Mouse (Mus musculus) CH12.LX (cell line): Measurements from ENCODE around the gene Cdh16. TPM values are rescaled to one million over a fixed set of nuclear protein-coding genes. Genes with fewer than 3 reads are reported as not detected.
A peak's percentile ranks its signal among the peaks of the same experiment; 100 is the strongest.

Experiments used
- DNase-seq: peaks from one replicate; pipeline ENCODE4 v3.0.0-alpha.2; 2013; ENCODE audit errors: extremely low read depth
- H3K27ac ChIP-seq: 2 replicates; pipeline ENCODE4 v1.5.1; 2012; ENCODE audit warnings: low read depth, mild to moderate bottlenecking, control low read depth, moderate library complexity; ENCODE audit not compliant: insufficient read depth
- H3K27me3 ChIP-seq: replicated peaks from 2 replicates; pipeline ENCODE3; 2012; ENCODE audit warnings: inconsistent platforms
- H3K36me3 ChIP-seq, 2 experiments: replicated peaks in 1 of 2; 2 replicates each; pipeline versions ENCODE3 to v1.6.1; 2012; ENCODE audit warnings: inconsistent platforms in 1 of 2, low read length in 1 of 2, mild to moderate bottlenecking in 1 of 2, mixed read lengths in 1 of 2, moderate library complexity in 1 of 2; ENCODE audit not compliant: control insufficient read depth in 1 of 2, insufficient read depth in 1 of 2
- H3K4me1 ChIP-seq, 2 experiments: 2 replicates each; pipeline ENCODE4 v1.6.1; 2012; ENCODE audit warnings: inconsistent platforms in 1 of 2, moderate library complexity in 1 of 2; ENCODE audit not compliant: insufficient read depth in 2 of 2, control insufficient read depth in 1 of 2
- H3K4me2 ChIP-seq: 2 replicates; pipeline ENCODE4 v1.6.1; 2012; ENCODE audit warnings: low read depth, mild to moderate bottlenecking, control low read depth; ENCODE audit not compliant: poor library complexity, insufficient read depth, severe bottlenecking
- H3K4me3 ChIP-seq, 3 experiments: fragments of 150-350 bp in 1 of 3; sonication (generic) in 1 of 3; replicated peaks in 1 of 3; 2 replicates each; pipeline versions ENCODE3 to v1.5.1; 2011 to 2012; ENCODE audit warnings: low read depth in 2 of 3, low read length in 2 of 3, mild to moderate bottlenecking in 2 of 3, moderate library complexity in 2 of 3, control low read depth in 1 of 3, improper control_type of control experiment in 1 of 3, inconsistent platforms in 1 of 3, mixed read lengths in 1 of 3; ENCODE audit not compliant: poor library complexity in 1 of 3
- H3K79me2 ChIP-seq: replicated peaks from 2 replicates; pipeline ENCODE4 v1.6.1; 2012; ENCODE audit warnings: mild to moderate bottlenecking, moderate library complexity; ENCODE audit not compliant: control insufficient read depth, poor library complexity, insufficient read depth, severe bottlenecking; ENCODE audit errors: extremely low read depth
- H3K9ac ChIP-seq: 2 replicates; pipeline ENCODE4 v1.6.1; 2012; ENCODE audit warnings: low read depth, mild to moderate bottlenecking, control low read depth, moderate library complexity; ENCODE audit not compliant: insufficient read depth
- H3K9me3 ChIP-seq: replicated peaks from 2 replicates; pipeline ENCODE3; 2012; ENCODE audit warnings: low read length, inconsistent platforms, mixed read lengths
- BHLHE40 ChIP-seq: IDR thresholded peaks from 2 replicates; pipeline ENCODE4 v1.6.1; 2011; ENCODE audit warnings: mild to moderate bottlenecking, low read depth, low read length, improper control_type of control experiment
- CHD1 ChIP-seq: IDR thresholded peaks from 2 replicates; pipeline ENCODE4 v1.6.1; 2012; ENCODE audit warnings: low read depth, low read length, improper control_type of control experiment, inconsistent platforms
- CHD2 ChIP-seq: IDR thresholded peaks from 2 replicates; pipeline ENCODE4 v1.6.1; 2011; ENCODE audit warnings: low read length, improper control_type of control experiment
- CTCF ChIP-seq, 2 experiments: IDR thresholded peaks in 1 of 2; conservative IDR thresholded peaks in 1 of 2; 2 replicates each; pipeline ENCODE4 v1.5.1; 2011 to 2012; ENCODE audit warnings: low read depth in 2 of 2, low read length in 2 of 2, improper control_type of control experiment in 1 of 2, inconsistent platforms in 1 of 2, mild to moderate bottlenecking in 1 of 2, moderate library complexity in 1 of 2
- E2F4 ChIP-seq: IDR thresholded peaks from 2 replicates; pipeline ENCODE4 v1.6.1; 2011; ENCODE audit warnings: low read depth, low read length, improper control_type of control experiment; ENCODE audit not compliant: insufficient replicate concordance
- ELF1 ChIP-seq: IDR thresholded peaks from 2 replicates; pipeline ENCODE4 v1.6.1; 2014; ENCODE audit warnings: low read depth, mild to moderate bottlenecking, inconsistent platforms, low read length, improper control_type of control experiment
- EP300 ChIP-seq: IDR thresholded peaks from 2 replicates; pipeline ENCODE4 v1.6.1; 2011; ENCODE audit warnings: low read length, improper control_type of control experiment
- ETS1 ChIP-seq: conservative IDR thresholded peaks from 2 replicates; pipeline ENCODE4 v1.6.1; 2012; ENCODE audit warnings: low read depth, mild to moderate bottlenecking, inconsistent platforms, low read length, improper control_type of control experiment, moderate library complexity
- GABPA ChIP-seq: IDR thresholded peaks from 2 replicates; pipeline ENCODE4 v1.6.1; 2012; ENCODE audit warnings: low read depth, low read length, improper control_type of control experiment, inconsistent platforms; ENCODE audit not compliant: insufficient replicate concordance
- HCFC1 ChIP-seq: IDR thresholded peaks from 2 replicates; pipeline ENCODE4 v1.6.1; 2012; ENCODE audit warnings: low read depth, mild to moderate bottlenecking, inconsistent platforms, low read length, improper control_type of control experiment
- IRF4 ChIP-seq: IDR thresholded peaks from 2 replicates; pipeline ENCODE4 v1.6.1; 2014; ENCODE audit warnings: low read depth, mild to moderate bottlenecking, inconsistent platforms, low read length, improper control_type of control experiment
- JUN ChIP-seq: IDR thresholded peaks from 2 replicates; pipeline ENCODE4 v1.6.1; 2011; ENCODE audit warnings: low read depth, mild to moderate bottlenecking, low read length, improper control_type of control experiment, moderate library complexity; ENCODE audit not compliant: insufficient read depth
- JUND ChIP-seq: conservative IDR thresholded peaks from 2 replicates; pipeline ENCODE4 v1.6.1; 2011; ENCODE audit warnings: low read depth, low read length, improper control_type of control experiment
- KAT2A ChIP-seq: IDR thresholded peaks from 2 replicates; pipeline ENCODE4 v1.6.1; 2012; ENCODE audit warnings: low read length, improper control_type of control experiment, inconsistent platforms; ENCODE audit not compliant: insufficient replicate concordance
- MAFK ChIP-seq: IDR thresholded peaks from 2 replicates; pipeline ENCODE4 v1.6.1; 2011; ENCODE audit warnings: low read length, improper control_type of control experiment; ENCODE audit not compliant: insufficient replicate concordance
- MAX ChIP-seq: IDR thresholded peaks from 2 replicates; pipeline ENCODE4 v1.6.1; 2011; ENCODE audit warnings: low read length, improper control_type of control experiment
- MAZ ChIP-seq: IDR thresholded peaks from 2 replicates; pipeline ENCODE4 v1.6.1; 2012; ENCODE audit warnings: low read depth, mild to moderate bottlenecking, inconsistent platforms, low read length, improper control_type of control experiment, moderate library complexity
- MEF2A ChIP-seq: IDR thresholded peaks from 2 replicates; pipeline ENCODE4 v1.6.1; 2014; ENCODE audit warnings: low read depth, mild to moderate bottlenecking, inconsistent platforms, low read length, improper control_type of control experiment, borderline replicate concordance
- MXI1 ChIP-seq: IDR thresholded peaks from 2 replicates; pipeline ENCODE4 v1.6.1; 2011; ENCODE audit warnings: mild to moderate bottlenecking, low read depth, low read length, improper control_type of control experiment
- MYC ChIP-seq: IDR thresholded peaks from 2 replicates; pipeline ENCODE4 v1.6.1; 2011; ENCODE audit warnings: low read depth, mild to moderate bottlenecking, improper control_type of control experiment, low read length
- NELFE ChIP-seq: IDR thresholded peaks from 2 replicates; pipeline ENCODE4 v1.6.1; 2011; ENCODE audit warnings: low read depth, low read length, improper control_type of control experiment
- NRF1 ChIP-seq: IDR thresholded peaks from 2 replicates; pipeline ENCODE4 v1.6.1; 2014; ENCODE audit warnings: low read depth, mild to moderate bottlenecking, inconsistent platforms, low read length, improper control_type of control experiment, moderate library complexity
- PAX5 ChIP-seq: IDR thresholded peaks from 2 replicates; pipeline ENCODE4 v1.6.1; 2012; ENCODE audit warnings: low read length, inconsistent platforms, mixed read lengths
- POLR2A ChIP-seq: IDR thresholded peaks from 2 replicates; pipeline ENCODE4 v1.6.1; 2011; ENCODE audit warnings: low read depth, mild to moderate bottlenecking, improper control_type of control experiment, low read length
- POLR2AphosphoS2 ChIP-seq: IDR thresholded peaks from 2 replicates; pipeline ENCODE4 v1.6.1; 2011; ENCODE audit warnings: low read depth, low read length, improper control_type of control experiment
- RAD21 ChIP-seq: IDR thresholded peaks from 2 replicates; pipeline ENCODE4 v1.6.1; 2011; ENCODE audit warnings: low read depth, mild to moderate bottlenecking, low read length, improper control_type of control experiment, moderate library complexity
- RCOR1 ChIP-seq: conservative IDR thresholded peaks from 2 replicates; pipeline ENCODE4 v1.6.1; 2012; ENCODE audit warnings: low read depth, mild to moderate bottlenecking, inconsistent platforms, low read length, improper control_type of control experiment
- SIN3A ChIP-seq: IDR thresholded peaks from 2 replicates; pipeline ENCODE4 v1.6.1; 2012; ENCODE audit warnings: low read length, improper control_type of control experiment, inconsistent platforms
- SMC3 ChIP-seq: IDR thresholded peaks from 2 replicates; pipeline ENCODE4 v1.6.1; 2011; ENCODE audit warnings: low read depth, low read length, improper control_type of control experiment
- TBP ChIP-seq: conservative IDR thresholded peaks from 2 replicates; pipeline ENCODE4 v1.6.1; 2011; ENCODE audit warnings: low read depth, low read length, improper control_type of control experiment
- TCF12 ChIP-seq: IDR thresholded peaks from 2 replicates; pipeline ENCODE4 v1.6.1; 2014; ENCODE audit warnings: low read depth, mild to moderate bottlenecking, inconsistent platforms, low read length, improper control_type of control experiment
- UBTF ChIP-seq: IDR thresholded peaks from 2 replicates; pipeline ENCODE4 v1.6.1; 2012; ENCODE audit warnings: low read depth, mild to moderate bottlenecking, inconsistent platforms, low read length, improper control_type of control experiment, moderate library complexity
- USF1 ChIP-seq: IDR thresholded peaks from 2 replicates; pipeline ENCODE4 v1.6.1; 2014; ENCODE audit warnings: low read depth, mild to moderate bottlenecking, inconsistent platforms, low read length, improper control_type of control experiment
- USF2 ChIP-seq: conservative IDR thresholded peaks from 2 replicates; pipeline ENCODE4 v1.6.1; 2011; ENCODE audit warnings: low read depth, low read length, improper control_type of control experiment
- ZC3H11A ChIP-seq: IDR thresholded peaks from 2 replicates; pipeline ENCODE4 v1.6.1; 2012; ENCODE audit warnings: low read depth, mild to moderate bottlenecking, inconsistent platforms, low read length, improper control_type of control experiment
- ZKSCAN1 ChIP-seq: IDR thresholded peaks from 2 replicates; pipeline ENCODE4 v1.6.1; 2012; ENCODE audit warnings: low read depth, inconsistent platforms, low read length, improper control_type of control experiment, borderline replicate concordance
- ZMIZ1 ChIP-seq: IDR thresholded peaks from 2 replicates; pipeline ENCODE4 v1.6.1; 2012; ENCODE audit warnings: low read depth, mild to moderate bottlenecking, inconsistent platforms, low read length, improper control_type of control experiment
- ZNF384 ChIP-seq: IDR thresholded peaks from 2 replicates; pipeline ENCODE4 v1.6.1; 2012; ENCODE audit warnings: low read depth, low read length, improper control_type of control experiment, inconsistent platforms
- dilution Hi-C: fragments of 300-500 bp; cut with MboI; formaldehyde crosslinking; loops from 2 replicates; pipeline ENCODE4 v1.14.3; 2020; ENCODE audit warnings: low sequenced_read_pairs; ENCODE audit not compliant: extremely low pct_unique_long_range_greater_than_20kb, extremely low pct_ligation_motif_present
- in situ Hi-C: fragments of 300-500 bp; cut with MboI; formaldehyde crosslinking; loops from 3 replicates; pipeline ENCODE4 v1.14.3; 2019; ENCODE audit warnings: low sequenced_read_pairs, low pct_ligation_motif_present, low pct_unique_long_range_greater_than_20kb, mixed read lengths
- polyA plus RNA-seq: library from polyadenylated mRNA; unstranded; fragments of >175 nt; gene quantifications from 2 replicates; pipeline ENCODE4 v1.2.1, GENCODE M21; 2012; ENCODE audit warnings: low read depth; ENCODE audit not compliant: insufficient read length
- total RNA-seq, 2 experiments: library from RNA; depleted of rRNA; stranded (reverse); fragments of 300-350 nt in 1 of 2; fragments of >200 nt in 1 of 2; gene quantifications; 2 replicates each; pipeline ENCODE4 v1.2.3; 2012 to 2014

The Cdh16 gene
- total and polyA plus RNA-seq, 3 experiments, result not detected

DNA sequence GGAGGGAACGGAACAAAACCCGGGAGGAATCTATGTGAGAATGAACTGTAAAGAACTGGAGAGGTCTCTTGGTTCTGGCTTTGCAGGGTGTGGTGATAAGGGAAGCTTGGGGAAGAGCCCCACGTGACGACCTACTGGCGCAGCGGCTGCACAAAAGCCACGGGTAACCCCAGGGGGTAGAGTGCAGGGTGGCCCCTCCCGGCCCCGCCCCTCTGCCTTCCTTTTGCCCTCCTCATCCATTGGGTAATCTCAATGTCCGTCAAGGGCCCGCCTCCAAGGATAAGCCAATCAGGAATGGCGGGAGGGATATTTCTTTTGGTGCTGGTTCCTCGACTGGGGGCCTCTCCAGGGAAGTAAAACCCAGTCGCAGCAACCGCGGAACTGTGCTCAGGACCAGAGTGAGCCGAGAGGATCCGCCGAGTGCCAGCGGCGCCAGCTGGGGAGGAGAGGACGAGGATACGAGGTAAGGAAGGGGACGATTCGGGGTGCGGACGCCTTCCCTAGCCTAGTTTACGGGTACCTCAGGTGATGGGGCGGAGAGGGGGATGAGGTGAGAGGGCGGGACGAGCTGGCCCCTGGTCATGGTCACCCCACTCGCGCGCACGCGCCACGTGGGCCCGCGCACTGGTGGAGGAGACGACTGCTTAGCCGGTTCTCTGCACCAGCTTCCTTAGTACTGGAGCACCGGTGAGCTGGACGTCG lies 32.9 kb downstream of the Cdh16 start, which contains the start of gene Pdp2:
Gene Pdp2 (plus strand): TSS at position 319 of the 702 bp plus-strand sequence.
- peak within 1 kb of the TSS; percentile 67 for H3K9ac ChIP-seq
- H3K9me3 ChIP-seq, result no peaks in the 10 kb centered on the region
- peaks cover 3 to 30% of the 10 kb centered on the region in 2 experiments; a peak in 2 of 4 replicates for H3K4me1 ChIP-seq
- peak within 1 kb of the TSS; percentile 57 for H3K4me2 ChIP-seq
- H3K27me3 ChIP-seq, result no peaks in the 10 kb centered on the region
- H3K27ac ChIP-seq, result peak within 1 kb of the TSS; percentile 66
- dilution Hi-C loops, result no loop called here
- H3K4me3 ChIP-seq, result peak within 1 kb of the TSS; percentile 80 to 95 (median 89)
- peak; percentile 97 for DNase-seq
- peaks cover 7% of the 10 kb centered on the region; the same call in 1 of the 2 replicates for H3K79me2 ChIP-seq
- in situ Hi-C loops, result no loop called here
- TF ChIP-seq ZC3H11A (no peak), MYC (peak; percentile 87), UBTF (0 out of 2 replicates have a peak, but pooled peaks have one; percentile 55), RCOR1 (0 out of 2 replicates have a peak, but pooled peaks have one; percentile 52), EP300 (no peak), ETS1 (peak; percentile 55), MAX (peak; percentile 84), JUND (no peak), E2F4 (no peak), USF1 (peak; percentile 88), ELF1 (peak; percentile 82), NELFE (peak; percentile 94), ZMIZ1 (peak; percentile 86; the same call in 1 of the 2 replicates), CTCF (conservative IDR thresholded peaks at IDR 0.05 in 1 of 2, IDR thresholded peaks at IDR 0.05 in 1 of 2; ENCODE audit: low read depth in 2 of 2, low read length in 2 of 2) (no peak), SIN3A (peak; percentile 91; the same call in 1 of the 2 replicates), JUN (no peak), PAX5 (no peak), RAD21 (no peak), POLR2A (peak; percentile 95), CHD1 (no peak), ZKSCAN1 (no peak), USF2 (peak; percentile 85), KAT2A (0 out of 2 replicates have a peak, but pooled peaks have one; percentile 47), MXI1 (peak; percentile 85), CHD2 (peak; percentile 96), POLR2AphosphoS2 (peak; percentile 47; the same call in 1 of the 2 replicates), GABPA (no peak), HCFC1 (peak; percentile 69), TBP (peak; percentile 87), IRF4 (no peak; the same call in 1 of the 2 replicates), MEF2A (0 out of 2 replicates have a peak, but pooled peaks have one; percentile 23), MAFK (no peak), BHLHE40 (peak; percentile 90), ZNF384 (no peak), SMC3 (no peak), TCF12 (peak; percentile 83), MAZ (peak; percentile 90), NRF1 (peak; percentile 80)
- H3K36me3 ChIP-seq, result peaks cover 23 to 28% of the 10 kb centered on the region in 2 experiments
